Mouse (Mus musculus) midbrain, embryonic 12.5 days (tissue): ENCODE data around the gene Myo1f. TPM values are rescaled to one million over a fixed set of nuclear protein-coding genes. Genes with fewer than 3 reads are reported as not detected.

Experiments
- ATAC-seq: fragments of 200-750 bp; cut with Nextera tagmentation; 2 replicates; pipeline ENCODE4 v1.8.0; 2017; ENCODE audit warnings: low read depth, moderate TSS enrichment, moderate library complexity; ENCODE audit not compliant: low FRiP score
- H3K27ac ChIP-seq: fragments of 300-500 bp; sonication (generic); replicated peaks from 2 replicates; pipeline ENCODE4 v1.5.1; 2016; ENCODE audit warnings: mild to moderate bottlenecking
- H3K27me3 ChIP-seq: fragments of 300-500 bp; sonication (generic); 2 replicates; pipeline ENCODE4 v1.6.1; 2016; ENCODE audit warnings: mild to moderate bottlenecking
- H3K36me3 ChIP-seq: fragments of 300-500 bp; sonication (generic); 2 replicates; pipeline ENCODE4 v1.6.1; 2016
- H3K4me1 ChIP-seq: fragments of 300-500 bp; sonication (generic); 2 replicates; pipeline ENCODE4 v1.6.1; 2016
- H3K4me2 ChIP-seq: fragments of 300-500 bp; sonication (generic); replicated peaks from 2 replicates; pipeline ENCODE4 v1.6.1; 2016; ENCODE audit warnings: mild to moderate bottlenecking, moderate library complexity
- H3K4me3 ChIP-seq: fragments of 300-500 bp; sonication (generic); 2 replicates; pipeline ENCODE4 v1.5.1; 2016; ENCODE audit warnings: mild to moderate bottlenecking
- H3K9ac ChIP-seq: fragments of 300-500 bp; sonication (generic); replicated peaks from 2 replicates; pipeline ENCODE4 v1.6.1; 2016; ENCODE audit warnings: mild to moderate bottlenecking, moderate library complexity
- H3K9me3 ChIP-seq: fragments of 300-500 bp; sonication (generic); 2 replicates; pipeline ENCODE4 v1.6.1; 2016; ENCODE audit warnings: mild to moderate bottlenecking
- WGBS: fragments of 180-500 bp; shearing (Covaris S2); methylation state at CpG from one replicate; pipeline ENCODE4 v1.1.7; 2016; 5-methylcytosine and 5-hydroxymethylcytosine counted together
- polyA plus RNA-seq: library from polyadenylated mRNA; unstranded; fragments of >200 nt; fragmentation: Nextera tagmentation; extraction: Ambion mirVana; gene quantifications from 2 replicates; pipeline ENCODE4 v1.2.1, GENCODE M21; 2016

Myo1f gene
- 2.6 and 3.5 TPM in 2 replicates for polyA plus RNA-seq

GRCm38 (mm10) chr17:33555223-33555855 is at the start of gene Myo1f:
Gene Myo1f (plus strand): TSS chr17:33555707.
- Histone ChIP-seq H3K9ac (no peak within 1 kb of the TSS), H3K36me3 (peaks cover 18% of the 10 kb centered on the region), H3K4me3 (no peak within 1 kb of the TSS), H3K27ac (no peak within 1 kb of the TSS), H3K4me2 (no peak within 1 kb of the TSS), H3K4me1 (no peaks in the 10 kb centered on the region), H3K9me3 (no peaks in the 10 kb centered on the region), H3K27me3 (no peaks in the 10 kb centered on the region)
- no peak for ATAC-seq
- 52% methylated on average over 6 of the region's 6 CpGs for WGBS

GRCm38 (mm10) chr17:33508386-33508785 is 47.1 kb upstream of the Myo1f start:
- WGBS, result 88% methylated on average over 1 of the region's 1 CpGs
- no peak overlapping the region for H3K27ac ChIP-seq
- ATAC-seq, result no peak
- no peaks in the 10 kb centered on the region for H3K27me3 ChIP-seq
- H3K36me3 ChIP-seq, result no peaks in the 10 kb centered on the region
- no peak overlapping the region for H3K4me3 ChIP-seq
- no peak overlapping the region for H3K9ac ChIP-seq
- H3K4me2 ChIP-seq, result no peak overlapping the region
- no peaks in the 10 kb centered on the region for H3K9me3 ChIP-seq
- no peaks in the 10 kb centered on the region for H3K4me1 ChIP-seq

GRCm38 (mm10) chr17:33510172-33510571 is 45.3 kb upstream of the Myo1f start:
- no peak for ATAC-seq
- H3K4me3 ChIP-seq, result no peak overlapping the region
- WGBS, result 85% methylated on average over 5 of the region's 5 CpGs
- no peaks in the 10 kb centered on the region for H3K27me3 ChIP-seq
- H3K4me1 ChIP-seq, result no peaks in the 10 kb centered on the region
- no peaks in the 10 kb centered on the region for H3K36me3 ChIP-seq
- no peak overlapping the region for H3K9ac ChIP-seq
- H3K4me2 ChIP-seq, result no peak overlapping the region
- no peak overlapping the region for H3K27ac ChIP-seq
- H3K9me3 ChIP-seq, result no peaks in the 10 kb centered on the region

GRCm38 (mm10) chr17:33512441-33513415 is 42.8 kb upstream of the Myo1f start:
- no peak overlapping the region for H3K4me2 ChIP-seq
- no peaks in the 10 kb centered on the region for H3K27me3 ChIP-seq
- H3K9me3 ChIP-seq, result no peaks in the 10 kb centered on the region
- H3K9ac ChIP-seq, result no peak overlapping the region
- ATAC-seq, result no peak
- H3K27ac ChIP-seq, result no peak overlapping the region
- H3K36me3 ChIP-seq, result no peaks in the 10 kb centered on the region
- H3K4me3 ChIP-seq, result no peak overlapping the region
- 24% methylated on average over 2 of the region's 2 CpGs for WGBS
- no peaks in the 10 kb centered on the region for H3K4me1 ChIP-seq

- no peaks in the 10 kb centered on the region for H3K36me3 ChIP-seq
- no peak overlapping the region for H3K27ac ChIP-seq
- ATAC-seq, result no peak
- H3K4me1 ChIP-seq, result no peaks in the 10 kb centered on the region
- H3K27me3 ChIP-seq, result no peaks in the 10 kb centered on the region
- H3K4me3 ChIP-seq, result no peak overlapping the region
- H3K4me2 ChIP-seq, result no peak overlapping the region
- H3K9ac ChIP-seq, result no peak overlapping the region
- WGBS, result 83% methylated on average over 5 of the region's 5 CpGs
- H3K9me3 ChIP-seq, result no peaks in the 10 kb centered on the region
Observed at GRCm38 (mm10) chr17:33513874-33514273, 41.6 kb upstream of the Myo1f start.

- Histone ChIP-seq H3K36me3 (no peaks in the 10 kb centered on the region), H3K4me3 (no peak overlapping the region), H3K27me3 (no peaks in the 10 kb centered on the region), H3K4me2 (no peak overlapping the region), H3K9ac (no peak overlapping the region), H3K4me1 (peaks cover 9% of the 10 kb centered on the region), H3K9me3 (no peaks in the 10 kb centered on the region), H3K27ac (no peak overlapping the region)
- ATAC-seq, result no peak
- 74% methylated on average over 1 of the region's 1 CpGs for WGBS
Observed at GRCm38 (mm10) chr17:33520366-33520765, 35.1 kb upstream of the Myo1f start.

GRCm38 (mm10) chr17:33523431-33523917 is 32.0 kb upstream of the Myo1f start:
- Histone ChIP-seq H3K4me2 (peak overlapping the region; percentile 69), H3K27me3 (no peaks in the 10 kb centered on the region), H3K9me3 (no peaks in the 10 kb centered on the region), H3K4me1 (peaks cover 20% of the 10 kb centered on the region), H3K27ac (peak overlapping the region; percentile 73), H3K4me3 (peak overlapping the region; percentile 64), H3K9ac (peak overlapping the region; percentile 66), H3K36me3 (peaks cover under 1% of the 10 kb centered on the region; the same call in 1 of the 2 replicates)
- WGBS, result 8% methylated on average over 11 of the region's 13 CpGs
- peak; percentile 63 for ATAC-seq

- 0% methylated on average over 44 of the region's 44 CpGs for WGBS
- peak; percentile 62 for ATAC-seq
- Histone ChIP-seq H3K9me3 (no peaks in the 10 kb centered on the region), H3K4me2 (peak within 1 kb of the TSS; percentile 69), H3K9ac (peak within 1 kb of the TSS; percentile 66), H3K27me3 (no peaks in the 10 kb centered on the region), H3K4me3 (peak within 1 kb of the TSS; percentile 64), H3K27ac (peak within 1 kb of the TSS; percentile 73), H3K4me1 (peaks cover 20% of the 10 kb centered on the region), H3K36me3 (peaks cover 7% of the 10 kb centered on the region)
Observed at GRCm38 (mm10) chr17:33523918-33524755, 31.4 kb upstream of the Myo1f start, which contains the start of gene Adamts10. Gene Adamts10 (plus strand): TSS chr17:33524204.

GRCm38 (mm10) chr17:33524806-33525373 is 30.6 kb upstream of the Myo1f start:
- Histone ChIP-seq H3K4me1 (peaks cover 20% of the 10 kb centered on the region), H3K4me3 (peak overlapping the region; percentile 64), H3K4me2 (peak overlapping the region; percentile 69), H3K36me3 (peaks cover 15% of the 10 kb centered on the region), H3K27ac (peak overlapping the region; percentile 73), H3K27me3 (no peaks in the 10 kb centered on the region), H3K9me3 (no peaks in the 10 kb centered on the region), H3K9ac (peak overlapping the region; percentile 66)
- ATAC-seq, result peak; percentile 52
- 0% methylated on average over 2 of the region's 2 CpGs for WGBS

- Histone ChIP-seq H3K4me3 (no peak overlapping the region), H3K9me3 (no peaks in the 10 kb centered on the region), H3K27ac (no peak overlapping the region), H3K36me3 (peaks cover 31% of the 10 kb centered on the region), H3K27me3 (no peaks in the 10 kb centered on the region), H3K4me1 (peaks cover 20% of the 10 kb centered on the region), H3K4me2 (no peak overlapping the region), H3K9ac (no peak overlapping the region)
- no peak for ATAC-seq
- 56% methylated on average over 3 of the region's 3 CpGs for WGBS
Observed at GRCm38 (mm10) chr17:33526506-33526905, 29.0 kb upstream of the Myo1f start.

GRCm38 (mm10) chr17:33539106-33539675 is 16.3 kb upstream of the Myo1f start:
- H3K4me1 ChIP-seq, result no peaks in the 10 kb centered on the region
- no peak for ATAC-seq
- H3K9ac ChIP-seq, result no peak overlapping the region
- 94% methylated on average over 3 of the region's 3 CpGs for whole genome bisulfite sequencing
- H3K4me2 ChIP-seq, result no peak overlapping the region
- no peaks in the 10 kb centered on the region for H3K9me3 ChIP-seq
- no peak overlapping the region for H3K27ac ChIP-seq
- no peak overlapping the region for H3K4me3 ChIP-seq
- no peaks in the 10 kb centered on the region for H3K27me3 ChIP-seq
- peaks cover 47% of the 10 kb centered on the region for H3K36me3 ChIP-seq
